Mouse (Mus musculus) G1E (cell line): ENCODE results near the gene Dync1li2.

Experiments used
- CTCF ChIP-seq: IDR thresholded peaks from 2 replicates; pipeline ENCODE4 v1.5.1; 2012; ENCODE audit warnings: low read depth, low read length, inconsistent platforms, mixed read lengths
- GATA1 ChIP-seq: IDR thresholded peaks from 2 replicates; pipeline ENCODE4 v1.6.1; 2012; ENCODE audit warnings: borderline replicate concordance, low read length, inconsistent platforms, mixed read lengths
- GATA2 ChIP-seq: IDR thresholded peaks from 2 replicates; pipeline ENCODE4 v1.6.1; 2012; ENCODE audit warnings: low read depth, low read length, inconsistent platforms, borderline replicate concordance
- POLR2AphosphoS5 ChIP-seq: IDR thresholded peaks from 2 replicates; pipeline ENCODE4 v1.6.1; 2012; ENCODE audit warnings: low read depth, low read length, inconsistent platforms; ENCODE audit not compliant: insufficient replicate concordance
- TAL1 ChIP-seq: conservative IDR thresholded peaks from 2 replicates; pipeline ENCODE4 v1.6.1; 2012; ENCODE audit warnings: low read depth, low read length, inconsistent platforms, mixed read lengths

DNA sequence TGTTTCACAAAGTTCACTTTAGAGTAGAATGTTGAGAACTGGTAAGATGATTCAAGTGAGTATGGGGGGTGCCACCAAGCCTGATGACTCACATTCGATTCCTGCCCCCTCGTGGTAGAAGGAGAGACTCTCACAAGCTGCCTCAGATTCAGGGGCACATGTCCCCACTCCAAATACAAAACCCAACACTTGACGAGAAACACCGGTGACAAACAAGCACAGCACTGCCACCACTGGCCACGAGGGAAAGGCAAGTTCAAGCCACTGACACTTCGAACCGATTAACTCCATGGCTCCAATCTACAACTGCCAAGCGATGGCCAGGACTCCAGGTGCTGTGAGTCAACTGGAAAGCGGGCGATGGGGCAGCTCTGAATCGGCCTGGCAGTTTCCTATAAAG, 69.1 kb downstream of the Dync1li2 start:
- no peak for TF ChIP-seq CTCF
- TF ChIP-seq GATA1: no peak
- TF ChIP-seq TAL1: no peak
- TF ChIP-seq POLR2AphosphoS5: no peak
- TF ChIP-seq GATA2: no peak
